Mouse (Mus musculus) midbrain, embryonic 12.5 days (tissue): ENCODE results near the gene Cep135. TPM values are rescaled to one million over a fixed set of nuclear protein-coding genes. Genes with fewer than 3 reads are reported as not detected.
A peak's percentile ranks its signal among the peaks of the same experiment; 100 is the strongest.

Experiments
- ATAC-seq: fragments of 200-750 bp; cut with Nextera tagmentation; 2 replicates; pipeline ENCODE4 v1.8.0; 2017; ENCODE audit warnings: low read depth, moderate TSS enrichment, moderate library complexity; ENCODE audit not compliant: low FRiP score
- H3K27ac ChIP-seq: fragments of 300-500 bp; sonication (generic); replicated peaks from 2 replicates; pipeline ENCODE4 v1.5.1; 2016; ENCODE audit warnings: mild to moderate bottlenecking
- H3K27me3 ChIP-seq: fragments of 300-500 bp; sonication (generic); 2 replicates; pipeline ENCODE4 v1.6.1; 2016; ENCODE audit warnings: mild to moderate bottlenecking
- H3K36me3 ChIP-seq: fragments of 300-500 bp; sonication (generic); 2 replicates; pipeline ENCODE4 v1.6.1; 2016
- H3K4me1 ChIP-seq: fragments of 300-500 bp; sonication (generic); 2 replicates; pipeline ENCODE4 v1.6.1; 2016
- H3K4me2 ChIP-seq: fragments of 300-500 bp; sonication (generic); replicated peaks from 2 replicates; pipeline ENCODE4 v1.6.1; 2016; ENCODE audit warnings: mild to moderate bottlenecking, moderate library complexity
- H3K4me3 ChIP-seq: fragments of 300-500 bp; sonication (generic); 2 replicates; pipeline ENCODE4 v1.5.1; 2016; ENCODE audit warnings: mild to moderate bottlenecking
- H3K9ac ChIP-seq: fragments of 300-500 bp; sonication (generic); replicated peaks from 2 replicates; pipeline ENCODE4 v1.6.1; 2016; ENCODE audit warnings: mild to moderate bottlenecking, moderate library complexity
- H3K9me3 ChIP-seq: fragments of 300-500 bp; sonication (generic); 2 replicates; pipeline ENCODE4 v1.6.1; 2016; ENCODE audit warnings: mild to moderate bottlenecking
- whole genome bisulfite sequencing: fragments of 180-500 bp; shearing (Covaris S2); methylation state at CpG from one replicate; pipeline ENCODE4 v1.1.7; 2016; 5-methylcytosine and 5-hydroxymethylcytosine counted together
- polyA plus RNA-seq: library from polyadenylated mRNA; unstranded; fragments of >200 nt; fragmentation: Nextera tagmentation; extraction: Ambion mirVana; gene quantifications from 2 replicates; pipeline ENCODE4 v1.2.1, GENCODE M21; 2016

The Cep135 gene
- polyA plus RNA-seq, 1 experiment from 2014 or later: 8.7 TPM

GRCm38 (mm10) chr5:76649897-76650296, 61.4 kb downstream of the Cep135 start:
- no peak for ATAC-seq
- 79% methylated on average over 4 of the region's 4 CpGs for WGBS
- H3K9ac ChIP-seq: no peak overlapping the region
- H3K4me2 ChIP-seq: no peak overlapping the region
- H3K27ac ChIP-seq: no peak overlapping the region
- H3K27me3 ChIP-seq: peaks cover 7% of the 10 kb centered on the region; the same call in 1 of the 2 replicates
- 0 out of 2 replicates have a peak, but pooled peaks cover 7% of the 10 kb centered on the region for H3K4me1 ChIP-seq
- no peaks in the 10 kb centered on the region for H3K9me3 ChIP-seq
- H3K36me3 ChIP-seq: no peaks in the 10 kb centered on the region
- H3K4me3 ChIP-seq: no peak overlapping the region

- H3K27me3 ChIP-seq: peaks cover 12% of the 10 kb centered on the region; the same call in 1 of the 2 replicates
- H3K4me1 ChIP-seq: 0 out of 2 replicates have a peak, but pooled peaks cover 7% of the 10 kb centered on the region
- H3K9me3 ChIP-seq: no peaks in the 10 kb centered on the region
- no peak overlapping the region for H3K27ac ChIP-seq
- ATAC-seq: peak; percentile 65
- H3K36me3 ChIP-seq: no peaks in the 10 kb centered on the region
- no peak overlapping the region for H3K4me3 ChIP-seq
- no peak overlapping the region for H3K9ac ChIP-seq
- no peak overlapping the region for H3K4me2 ChIP-seq
- 62% methylated on average over 5 of the region's 5 CpGs for WGBS
Observed at GRCm38 (mm10) chr5:76651151-76651725, 62.7 kb downstream of the Cep135 start.

- Histone ChIP-seq H3K36me3 (no peaks in the 10 kb centered on the region), H3K9ac (peak within 1 kb of the TSS; percentile 98), H3K4me1 (peaks cover 25% of the 10 kb centered on the region), H3K4me2 (peak within 1 kb of the TSS; percentile 76), H3K27ac (peak within 1 kb of the TSS; percentile 97), H3K27me3 (peaks cover 12% of the 10 kb centered on the region; the same call in 1 of the 2 replicates), H3K4me3 (peak within 1 kb of the TSS; percentile 88), H3K9me3 (no peaks in the 10 kb centered on the region)
- 93% methylated on average over 2 of the region's 2 CpGs for WGBS
- ATAC-seq: no peak
Observed at GRCm38 (mm10) chr5:76656212-76656611, 67.7 kb downstream of the Cep135 start, which contains the start of gene C530008M17Rik. Gene C530008M17Rik (plus strand): TSS chr5:76656512.

- H3K27me3 ChIP-seq: peaks cover 12% of the 10 kb centered on the region; the same call in 1 of the 2 replicates
- WGBS: under 1% methylated on average over 68 of the region's 80 CpGs
- H3K4me2 ChIP-seq: peak overlapping the region; percentile 76
Observed at GRCm38 (mm10) chr5:76657245-76658083, 69.0 kb downstream of the Cep135 start.

GRCm38 (mm10) chr5:76658084-76658934, 69.8 kb downstream of the Cep135 start:
- WGBS: under 1% methylated on average over 37 of the region's 38 CpGs
- Histone ChIP-seq H3K4me3 (peak overlapping the region; percentile 88), H3K27ac (peak overlapping the region; percentile 97), H3K9ac (peak overlapping the region; percentile 98), H3K9me3 (no peaks in the 10 kb centered on the region), H3K4me1 (peaks cover 21% of the 10 kb centered on the region), H3K27me3 (peaks cover 12% of the 10 kb centered on the region; the same call in 1 of the 2 replicates), H3K4me2 (peak overlapping the region; percentile 76), H3K36me3 (no peaks in the 10 kb centered on the region)
- ATAC-seq: peak; percentile 82

More at GRCm38 (mm10) chr5:76657245-76658083, 69.0 kb downstream of the Cep135 start:
- Histone ChIP-seq H3K27ac (peak overlapping the region; percentile 97), H3K36me3 (no peaks in the 10 kb centered on the region), H3K9ac (peak overlapping the region; percentile 98), H3K4me3 (peak overlapping the region; percentile 88), H3K4me1 (peaks cover 21% of the 10 kb centered on the region), H3K9me3 (no peaks in the 10 kb centered on the region)
- peak; percentile 93 for ATAC-seq

GRCm38 (mm10) chr5:76659958-76660635, 71.6 kb downstream of the Cep135 start:
- WGBS: 90% methylated on average over 8 of the region's 8 CpGs
- Histone ChIP-seq H3K27me3 (0 out of 2 replicates have a peak, but pooled peaks cover 4% of the 10 kb centered on the region), H3K9ac (no peak overlapping the region), H3K4me3 (no peak overlapping the region), H3K4me2 (peak overlapping the region; percentile 76), H3K4me1 (peaks cover 30% of the 10 kb centered on the region), H3K9me3 (no peaks in the 10 kb centered on the region), H3K36me3 (no peaks in the 10 kb centered on the region), H3K27ac (no peak overlapping the region)
- ATAC-seq: no peak

- H3K4me1 ChIP-seq: peaks cover 39% of the 10 kb centered on the region
- H3K27me3 ChIP-seq: no peaks in the 10 kb centered on the region
- H3K36me3 ChIP-seq: no peaks in the 10 kb centered on the region
- H3K4me3 ChIP-seq: no peak overlapping the region
- H3K27ac ChIP-seq: no peak overlapping the region
- WGBS: 91% methylated on average over 4 of the region's 4 CpGs
- H3K9me3 ChIP-seq: no peaks in the 10 kb centered on the region
- no peak overlapping the region for H3K4me2 ChIP-seq
- H3K9ac ChIP-seq: no peak overlapping the region
- ATAC-seq: no peak
Observed at GRCm38 (mm10) chr5:76661310-76661709, 72.8 kb downstream of the Cep135 start.

- 76% methylated on average over 7 of the region's 7 CpGs for WGBS
- Histone ChIP-seq H3K9me3 (no peaks in the 10 kb centered on the region), H3K9ac (no peak overlapping the region), H3K36me3 (no peaks in the 10 kb centered on the region), H3K27me3 (no peaks in the 10 kb centered on the region), H3K4me3 (no peak overlapping the region), H3K27ac (peak overlapping the region; percentile 70), H3K4me2 (no peak overlapping the region; the same call in 1 of the 2 replicates), H3K4me1 (peaks cover 45% of the 10 kb centered on the region)
- ATAC-seq: no peak
Observed at GRCm38 (mm10) chr5:76664936-76665335, 76.4 kb downstream of the Cep135 start.

- Histone ChIP-seq H3K9me3 (no peaks in the 10 kb centered on the region), H3K4me2 (0 out of 2 replicates have a peak overlapping the region, but pooled peaks have one; percentile 9), H3K9ac (no peak overlapping the region), H3K27ac (peak overlapping the region; percentile 81), H3K36me3 (no peaks in the 10 kb centered on the region), H3K4me1 (peaks cover 40% of the 10 kb centered on the region), H3K4me3 (no peak overlapping the region), H3K27me3 (no peaks in the 10 kb centered on the region)
- peak; percentile 85 for ATAC-seq
- 28% methylated on average over 7 of the region's 7 CpGs for WGBS
Observed at GRCm38 (mm10) chr5:76665421-76665820, 76.9 kb downstream of the Cep135 start.

GRCm38 (mm10) chr5:76666026-76666756, 77.7 kb downstream of the Cep135 start:
- Histone ChIP-seq H3K27ac (peak overlapping the region; percentile 81), H3K36me3 (peaks cover 6% of the 10 kb centered on the region; the same call in 1 of the 2 replicates), H3K4me3 (no peak overlapping the region), H3K4me2 (no peak overlapping the region), H3K4me1 (peaks cover 32% of the 10 kb centered on the region), H3K9me3 (no peaks in the 10 kb centered on the region), H3K27me3 (no peaks in the 10 kb centered on the region), H3K9ac (no peak overlapping the region)
- ATAC-seq: peak; percentile 51
- 66% methylated on average over 6 of the region's 6 CpGs for WGBS
